Mouse (Mus musculus): ENCODE data around the gene Nr2c2.

- no peak for TF ChIP-seq POLR2A (IDR thresholded peaks at IDR 0.05; ENCODE audit: low read depth, low read length)
- no peak for TF ChIP-seq CTCF (IDR thresholded peaks at IDR 0.05; ENCODE audit: extremely low read depth, insufficient read length, insufficient replicate concordance, low read depth, low read length)
Measured at GRCm38 (mm10) chr6:92084932-92085331, 6.3 kb upstream of the Nr2c2 start.
